8 mouse cellular contexts compared by ENCODE assay signal in genomic region chr7:25267751-25268463, GRCm38 (mm10). TPM values are rescaled to one million over a fixed set of nuclear protein-coding genes. Genes with fewer than 3 reads are reported as not detected.
A peak's percentile ranks its signal among the peaks of the same experiment; 100 is the strongest.
DNase-seq lines count a peak whose midpoint lies in the region; ATAC-seq and TF ChIP-seq lines count a peak whose summit lies in the region.

No protein-coding gene starts in this region.

- no peak for TF ChIP-seq POLR2A in olfactory bulb, adult 2 months (IDR thresholded peaks at IDR 0.05; ENCODE audit: insufficient read depth, low read depth, low read length)
- TF ChIP-seq POLR2A in thymus, adult 2 months (IDR thresholded peaks at IDR 0.05; ENCODE audit: control insufficient read depth, extremely low read depth, insufficient read depth, low read length, poor library complexity): peak; percentile 39

- DNase-seq in G1E (ENCODE audit: low spot score): peak; percentile 95
- peak; percentile 99 to 100 for DNase-seq in cerebellum, adult 18-20 months
- peak; percentile 96 for DNase-seq in heart, postnatal 36 days
- peak; percentile 99 to 100 for DNase-seq in layer of hippocampus, adult 2 months (ENCODE audit: low spot score in 2 of 2)
- peak; percentile 100 for DNase-seq in lung, embryonic 14.5 days
- peak; percentile 98 for DNase-seq in thymus, adult 2 months

- peak; percentile 79 for ATAC-seq in G1E (ENCODE audit: extremely low read depth, insufficient number of reproducible peaks, low FRiP score, poor library complexity, severe bottlenecking)
- peak; percentile 95 for ATAC-seq in forebrain, embryonic 16.5 days
- peak; percentile 96 for ATAC-seq in lung, embryonic 14.5 days (ENCODE audit: insufficient read depth)

- H3K9me3 ChIP-seq in G1E (replicated peaks): no peaks in the 10 kb centered on the region
- H3K9me3 ChIP-seq in forebrain, embryonic 16.5 days (ENCODE audit: control insufficient read depth, low read length): no peaks in the 10 kb centered on the region
- H3K9me3 ChIP-seq in lung, embryonic 14.5 days (ENCODE audit: low read depth, low read length): no peaks in the 10 kb centered on the region

- peak overlapping the region; percentile 90 for H3K27ac ChIP-seq in forebrain, embryonic 16.5 days (ENCODE audit: low read length)
- H3K27ac ChIP-seq in layer of hippocampus, adult 2 months: peak overlapping the region; percentile 99
- peak overlapping the region; percentile 92 for H3K27ac ChIP-seq in lung, embryonic 14.5 days (ENCODE audit: low read depth)
- H3K27ac ChIP-seq in olfactory bulb, adult 2 months (ENCODE audit: insufficient read depth, low read depth, low read length): peak overlapping the region; percentile 97
- peak overlapping the region; percentile 84 for H3K27ac ChIP-seq in thymus, adult 2 months (ENCODE audit: control insufficient read depth, insufficient read depth, low read length)

- peak overlapping the region; percentile 76 for H3K9ac ChIP-seq in forebrain, embryonic 16.5 days (replicated peaks; ENCODE audit: low read depth, low read length)
- peak overlapping the region; percentile 67 for H3K9ac ChIP-seq in lung, embryonic 14.5 days

- intact Hi-C loops in heart, postnatal 36 days (cut with DNase I): no loop called here

- no peaks in the 10 kb centered on the region for H3K27me3 ChIP-seq in G1E (ENCODE audit: insufficient read depth, low read length)
- no peaks in the 10 kb centered on the region for H3K27me3 ChIP-seq in forebrain, embryonic 16.5 days (replicated peaks; ENCODE audit: control insufficient read depth, insufficient read depth, low read length)
- H3K27me3 ChIP-seq in lung, embryonic 14.5 days (ENCODE audit: insufficient read depth, low read length): no peaks in the 10 kb centered on the region
- H3K27me3 ChIP-seq in thymus, adult 2 months (ENCODE audit: control insufficient read depth, insufficient read depth, low read length): no peaks in the 10 kb centered on the region

- peak overlapping the region; percentile 85 for H3K4me3 ChIP-seq in G1E (ENCODE audit: low read depth, low read length)
- H3K4me3 ChIP-seq in forebrain, embryonic 16.5 days (replicated peaks; ENCODE audit: low read length): peak overlapping the region; percentile 84
- peak overlapping the region; percentile 95 for H3K4me3 ChIP-seq in layer of hippocampus, adult 2 months
- H3K4me3 ChIP-seq in lung, embryonic 14.5 days (ENCODE audit: low read depth, low read length): peak overlapping the region; percentile 73
- peak overlapping the region; percentile 76 for H3K4me3 ChIP-seq in olfactory bulb, adult 2 months (ENCODE audit: insufficient read depth, low read depth, low read length)
- peak overlapping the region; percentile 77 for H3K4me3 ChIP-seq in thymus, adult 2 months (ENCODE audit: control insufficient read depth, insufficient read depth, low read length)

- peaks cover 34% of the 10 kb centered on the region for H3K36me3 ChIP-seq in G1E (replicated peaks)
- H3K36me3 ChIP-seq in forebrain, embryonic 16.5 days (ENCODE audit: control insufficient read depth, insufficient read depth): peaks cover 4% of the 10 kb centered on the region; the same call in 1 of the 2 replicates
- H3K36me3 ChIP-seq in lung, embryonic 14.5 days (ENCODE audit: insufficient read depth): peaks cover 17% of the 10 kb centered on the region; the same call in 1 of the 2 replicates
- no peaks in the 10 kb centered on the region for H3K36me3 ChIP-seq in thymus, adult 2 months (ENCODE audit: control insufficient read depth, insufficient read depth, low read length)

- no peak for TF ChIP-seq CTCF in G1E (IDR thresholded peaks at IDR 0.05; ENCODE audit: low read depth, low read length)
- no peak for TF ChIP-seq CTCF in layer of hippocampus, adult 2 months (conservative IDR thresholded peaks at IDR 0.05)
- TF ChIP-seq CTCF in lung, embryonic 14.5 days (IDR thresholded peaks at IDR 0.05; ENCODE audit: low read depth): no peak
- TF ChIP-seq CTCF in olfactory bulb, adult 2 months (IDR thresholded peaks at IDR 0.05; ENCODE audit: insufficient read depth, low read depth, low read length): no peak
- 0 out of 2 replicates have a peak, but pooled peaks have one; percentile 50 for TF ChIP-seq CTCF in thymus, adult 2 months (IDR thresholded peaks at IDR 0.05; ENCODE audit: borderline replicate concordance, control insufficient read depth, extremely low read depth, insufficient read depth, low read length, poor library complexity)

- peak overlapping the region; percentile 79 for H3K4me2 ChIP-seq in forebrain, embryonic 16.5 days (ENCODE audit: low read length)
- H3K4me2 ChIP-seq in lung, embryonic 14.5 days: peak overlapping the region; percentile 82

- H3K4me1 ChIP-seq in G1E (ENCODE audit: insufficient read depth, low read depth, low read length): peaks cover 63% of the 10 kb centered on the region
- H3K4me1 ChIP-seq in forebrain, embryonic 16.5 days (replicated peaks; ENCODE audit: control insufficient read depth, insufficient read depth, low read length): peaks cover 20% of the 10 kb centered on the region
- H3K4me1 ChIP-seq in lung, embryonic 14.5 days (ENCODE audit: insufficient read depth): peaks cover 12% of the 10 kb centered on the region; the same call in 1 of the 2 replicates
- peaks cover 40% of the 10 kb centered on the region for H3K4me1 ChIP-seq in olfactory bulb, adult 2 months (ENCODE audit: control insufficient read depth, insufficient read depth, low read length)
- peaks cover 26% of the 10 kb centered on the region for H3K4me1 ChIP-seq in thymus, adult 2 months (replicated peaks; ENCODE audit: control insufficient read depth, insufficient read depth, low read length)

- 0% methylated on average over 33 of the region's 33 CpGs for WGBS in forebrain, embryonic 16.5 days
- under 1% methylated on average over 33 of the region's 33 CpGs for WGBS in lung, embryonic 14.5 days
- under 1% methylated on average over 33 of the region's 33 CpGs for WGBS in olfactory bulb, adult 2 months
- under 1% methylated on average over 33 of the region's 33 CpGs for WGBS in thymus, adult 2 months

RNA-seq across cellular contexts. Expression of gene Cic, which starts 0.4 kb away (rescaled TPM):
- 154 and 160 TPM in 2 replicates for total RNA-seq in G1E (2014; fragmentation: Nextera tagmentation)
- total RNA-seq in G1E (2017): 32.2 and 36.6 TPM in 2 replicates
- polyA plus RNA-seq in G1E (2012): 381 and 382 TPM in 2 replicates
- polyA plus RNA-seq in forebrain, embryonic 16.5 days (2015; fragmentation: Nextera tagmentation; extraction: Ambion mirVana): 42.2 and 48.0 TPM in 2 replicates
- total RNA-seq in heart, postnatal 36 days (2021): 10 to 100 TPM; 63.7 to 68.7 TPM
- total RNA-seq in layer of hippocampus, adult 2 months (2021): 100 to 1,000 TPM; 218 to 225 TPM
- 31.1 and 39.1 TPM in 2 replicates for polyA plus RNA-seq in lung, embryonic 14.5 days (2014; fragmentation: Nextera tagmentation; extraction: Ambion mirVana)
- polyA plus RNA-seq in olfactory bulb, adult 2 months (2012; ENCODE audit: insufficient read depth, insufficient read length, low replicate concordance, missing spikeins): 41.9 TPM in 1 of 2 replicates, not detected in the other
- polyA plus RNA-seq in thymus, adult 2 months (2012; rRNA removed): 270 and 297 TPM in 2 replicates

RNA-seq across cellular contexts. Expression of gene Erf, which starts 17.3 kb away (rescaled TPM):
- total RNA-seq in G1E (2014; fragmentation: Nextera tagmentation): 31.5 and 43.4 TPM in 2 replicates
- total RNA-seq in G1E (2017): 6.9 TPM in 2 replicates
- 97.7 and 117 TPM in 2 replicates for polyA plus RNA-seq in G1E (2012)
- 4.8 and 5.3 TPM in 2 replicates for polyA plus RNA-seq in forebrain, embryonic 16.5 days (2015; fragmentation: Nextera tagmentation; extraction: Ambion mirVana)
- total RNA-seq in heart, postnatal 36 days (2021): 10 to 100 TPM; 22.3 to 26.2 TPM
- 10 to 100 TPM; 40.3 to 45.1 TPM for total RNA-seq in layer of hippocampus, adult 2 months (2021)
- 24.5 and 26.6 TPM in 2 replicates for polyA plus RNA-seq in lung, embryonic 14.5 days (2014; fragmentation: Nextera tagmentation; extraction: Ambion mirVana)
- polyA plus RNA-seq in olfactory bulb, adult 2 months (2012; ENCODE audit: insufficient read depth, insufficient read length, low replicate concordance, missing spikeins): not detected in 2 replicates
- polyA plus RNA-seq in thymus, adult 2 months (2012; rRNA removed): 59.4 and 60.4 TPM in 2 replicates

RNA-seq across cellular contexts. Expression of gene Pafah1b3, which starts 29.9 kb away (rescaled TPM):
- total RNA-seq in G1E (2014; fragmentation: Nextera tagmentation) (39.0 and 41.3 TPM in 2 replicates), G1E (2017) (76.9 and 94.6 TPM in 2 replicates)
- polyA plus RNA-seq in G1E (2012): 69.0 and 79.2 TPM in 2 replicates
- polyA plus RNA-seq in forebrain, embryonic 16.5 days (2015; fragmentation: Nextera tagmentation; extraction: Ambion mirVana): 499 and 556 TPM in 2 replicates
- 1 to 10 TPM; 3.7 to 5.1 TPM for total RNA-seq in heart, postnatal 36 days (2021)
- 10 to 100 TPM; 16.9 to 21.0 TPM for total RNA-seq in layer of hippocampus, adult 2 months (2021)
- polyA plus RNA-seq in lung, embryonic 14.5 days (2014; fragmentation: Nextera tagmentation; extraction: Ambion mirVana): 175 and 183 TPM in 2 replicates
- polyA plus RNA-seq in olfactory bulb, adult 2 months (2012; ENCODE audit: insufficient read depth, insufficient read length, low replicate concordance, missing spikeins): not detected in 2 replicates
- polyA plus RNA-seq in thymus, adult 2 months (2012; rRNA removed): 138 and 140 TPM in 2 replicates

RNA-seq across cellular contexts. Expression of gene Gsk3a, which starts 30.3 kb away (rescaled TPM):
- total RNA-seq in G1E (2014; fragmentation: Nextera tagmentation) (154 and 167 TPM in 2 replicates), G1E (2017) (38.9 and 41.6 TPM in 2 replicates)
- 107 and 113 TPM in 2 replicates for polyA plus RNA-seq in G1E (2012)
- 14.9 and 17.1 TPM in 2 replicates for polyA plus RNA-seq in forebrain, embryonic 16.5 days (2015; fragmentation: Nextera tagmentation; extraction: Ambion mirVana)
- total RNA-seq in heart, postnatal 36 days (2021): 10 to 100 TPM; 67.5 to 69.2 TPM
- 100 to 1,000 TPM; 206 to 220 TPM for total RNA-seq in layer of hippocampus, adult 2 months (2021)
- polyA plus RNA-seq in lung, embryonic 14.5 days (2014; fragmentation: Nextera tagmentation; extraction: Ambion mirVana): 14.6 and 14.9 TPM in 2 replicates
- not detected in 2 replicates for polyA plus RNA-seq in olfactory bulb, adult 2 months (2012; ENCODE audit: insufficient read depth, insufficient read length, low replicate concordance, missing spikeins)
- 332 and 343 TPM in 2 replicates for polyA plus RNA-seq in thymus, adult 2 months (2012; rRNA removed)

RNA-seq across cellular contexts. Expression of gene Prr19, which starts 33.3 kb away (rescaled TPM):
- total RNA-seq in G1E (2014; fragmentation: Nextera tagmentation) (not detected in 2 replicates), G1E (2017) (not detected in 2 replicates)
- polyA plus RNA-seq in G1E (2012): 0.07 TPM in 1 of 2 replicates, not detected in the other
- 1.4 and 2.2 TPM in 2 replicates for polyA plus RNA-seq in forebrain, embryonic 16.5 days (2015; fragmentation: Nextera tagmentation; extraction: Ambion mirVana)
- total RNA-seq in heart, postnatal 36 days (2021): not detected
- not detected for total RNA-seq in layer of hippocampus, adult 2 months (2021)
- polyA plus RNA-seq in lung, embryonic 14.5 days (2014; fragmentation: Nextera tagmentation; extraction: Ambion mirVana): 0.26 and 0.29 TPM in 2 replicates
- polyA plus RNA-seq in olfactory bulb, adult 2 months (2012; ENCODE audit: insufficient read depth, insufficient read length, low replicate concordance, missing spikeins): not detected in 2 replicates
- 0.08 TPM in 1 of 2 replicates, not detected in the other for polyA plus RNA-seq in thymus, adult 2 months (2012; rRNA removed)

Comparison
In these comparisons a context has a peak if more than half of its experiments do, and no peak if none do; other contexts are left out.
1. Peak in every context shown above with its lines: DNase-seq, ATAC-seq, H3K4me3 ChIP-seq and H3K27ac ChIP-seq.